Mouse (Mus musculus): ENCODE data around the gene Auh. TPM values are rescaled to one million over a fixed set of nuclear protein-coding genes. Genes with fewer than 3 reads are reported as not detected.

Auh gene
- total RNA-seq (2014; rRNA removed; ENCODE audit: low replicate concordance) (56.4 and 61.3 TPM in 2 replicates), polyA plus RNA-seq (2015; fragmentation: Nextera tagmentation; extraction: Ambion mirVana) (60.7 and 63.5 TPM in 2 replicates)

- H3K27ac ChIP-seq (ENCODE audit: low read depth): peak within 1 kb of the TSS; percentile 74
- peak within 1 kb of the TSS; percentile 65 for H3K4me2 ChIP-seq (ENCODE audit: low read depth, low read length)
- H3K9me3 ChIP-seq (replicated peaks; ENCODE audit: control insufficient read depth, low read length): no peaks in the 10 kb centered on the region
- H3K27me3 ChIP-seq (ENCODE audit: control insufficient read depth, insufficient read depth, low read length): no peaks in the 10 kb centered on the region
- H3K36me3 ChIP-seq (replicated peaks; ENCODE audit: control insufficient read depth, insufficient read depth, low read length): 0 out of 2 replicates have a peak, but pooled peaks cover 5% of the 10 kb centered on the region
- H3K4me1 ChIP-seq (ENCODE audit: control insufficient read depth, insufficient read depth): peaks cover 18% of the 10 kb centered on the region; the same call in 1 of the 2 replicates
- peak within 1 kb of the TSS; percentile 68 for H3K9ac ChIP-seq (replicated peaks; ENCODE audit: low read depth, low read length)
- WGBS: under 1% methylated on average over 63 of the region's 63 CpGs
- peak; percentile 99 for ATAC-seq (ENCODE audit: insufficient read depth, low read depth)
- peak; percentile 85 for DNase-seq (ENCODE audit: low spot score)
- TF ChIP-seq CTCF (IDR thresholded peaks at IDR 0.05; ENCODE audit: low read depth): no peak; the same call in 1 of the 2 replicates
- TF ChIP-seq EP300 (IDR thresholded peaks at IDR 0.05; ENCODE audit: low read depth): peak; percentile 44; the same call in 1 of the 2 replicates
- peak within 1 kb of the TSS; percentile 89 for H3K4me3 ChIP-seq (ENCODE audit: low read depth, low read length)
These were observed at the start of gene Auh for GRCm38 (mm10) chr13:52929209-52930171. Gene Auh (minus strand): TSS chr13:52929681.

GRCm38 (mm10) chr13:52978321-52978981 lies 49.0 kb upstream of the Auh start:
- DNase-seq (ENCODE audit: low spot score): peak; percentile 39
- Histone ChIP-seq H3K4me1 (ENCODE audit: control insufficient read depth, insufficient read depth) (peaks cover 35% of the 10 kb centered on the region), H3K9ac (replicated peaks; ENCODE audit: low read depth, low read length) (peak overlapping the region; percentile 83), H3K27me3 (ENCODE audit: control insufficient read depth, insufficient read depth, low read length) (no peaks in the 10 kb centered on the region), H3K36me3 (replicated peaks; ENCODE audit: control insufficient read depth, insufficient read depth, low read length) (no peaks in the 10 kb centered on the region), H3K4me2 (ENCODE audit: low read depth, low read length) (peak overlapping the region; percentile 94), H3K4me3 (ENCODE audit: low read depth, low read length) (peak overlapping the region; percentile 81), H3K9me3 (replicated peaks; ENCODE audit: control insufficient read depth, low read length) (no peaks in the 10 kb centered on the region), H3K27ac (ENCODE audit: low read depth) (peak overlapping the region; percentile 95)
- TF ChIP-seq CTCF (IDR thresholded peaks at IDR 0.05; ENCODE audit: low read depth) (no peak), EP300 (IDR thresholded peaks at IDR 0.05; ENCODE audit: low read depth) (no peak)
- ATAC-seq (ENCODE audit: insufficient read depth, low read depth): peak; percentile 5; the same call in 1 of the 2 replicates
- under 1% methylated on average over 50 of the region's 64 CpGs for WGBS

GRCm38 (mm10) chr13:52977757-52978156 lies 48.3 kb upstream of the Auh start:
- peak overlapping the region; percentile 81 for H3K4me3 ChIP-seq (ENCODE audit: low read depth, low read length)
- TF ChIP-seq EP300 (IDR thresholded peaks at IDR 0.05; ENCODE audit: low read depth) (no peak), CTCF (IDR thresholded peaks at IDR 0.05; ENCODE audit: low read depth) (no peak)
- 26% methylated on average over 4 of the region's 4 CpGs for WGBS
- H3K27ac ChIP-seq (ENCODE audit: low read depth): peak overlapping the region; percentile 95
- peak overlapping the region; percentile 94 for H3K4me2 ChIP-seq (ENCODE audit: low read depth, low read length)
- no peaks in the 10 kb centered on the region for H3K27me3 ChIP-seq (ENCODE audit: control insufficient read depth, insufficient read depth, low read length)
- DNase-seq (ENCODE audit: low spot score): no peak
- H3K9me3 ChIP-seq (replicated peaks; ENCODE audit: control insufficient read depth, low read length): no peaks in the 10 kb centered on the region
- peak overlapping the region; percentile 83 for H3K9ac ChIP-seq (replicated peaks; ENCODE audit: low read depth, low read length)
- no peaks in the 10 kb centered on the region for H3K36me3 ChIP-seq (replicated peaks; ENCODE audit: control insufficient read depth, insufficient read depth, low read length)
- peaks cover 41% of the 10 kb centered on the region for H3K4me1 ChIP-seq (ENCODE audit: control insufficient read depth, insufficient read depth)
- no peak for ATAC-seq (ENCODE audit: insufficient read depth, low read depth)

GRCm38 (mm10) chr13:52977221-52977609 lies 47.7 kb upstream of the Auh start:
- Histone ChIP-seq H3K4me3 (ENCODE audit: low read depth, low read length) (peak overlapping the region; percentile 81), H3K27me3 (ENCODE audit: control insufficient read depth, insufficient read depth, low read length) (no peaks in the 10 kb centered on the region), H3K27ac (ENCODE audit: low read depth) (peak overlapping the region; percentile 95; the same call in 1 of the 2 replicates), H3K4me1 (ENCODE audit: control insufficient read depth, insufficient read depth) (peaks cover 39% of the 10 kb centered on the region), H3K9me3 (replicated peaks; ENCODE audit: control insufficient read depth, low read length) (no peaks in the 10 kb centered on the region), H3K9ac (replicated peaks; ENCODE audit: low read depth, low read length) (peak overlapping the region; percentile 83; the same call in 1 of the 2 replicates), H3K4me2 (ENCODE audit: low read depth, low read length) (peak overlapping the region; percentile 94), H3K36me3 (replicated peaks; ENCODE audit: control insufficient read depth, insufficient read depth, low read length) (no peaks in the 10 kb centered on the region)
- ATAC-seq (ENCODE audit: insufficient read depth, low read depth) (no peak), DNase-seq (ENCODE audit: low spot score) (no peak)
- 57% methylated on average over 9 of the region's 9 CpGs for WGBS
- TF ChIP-seq EP300 (IDR thresholded peaks at IDR 0.05; ENCODE audit: low read depth) (no peak), CTCF (IDR thresholded peaks at IDR 0.05; ENCODE audit: low read depth) (no peak)

- 0 out of 2 replicates have a peak overlapping the region, but pooled peaks have one; percentile 4 for H3K4me3 ChIP-seq (ENCODE audit: low read depth, low read length)
- no peaks in the 10 kb centered on the region for H3K36me3 ChIP-seq (replicated peaks; ENCODE audit: control insufficient read depth, insufficient read depth, low read length)
- peak overlapping the region; percentile 66 for H3K27ac ChIP-seq (ENCODE audit: low read depth)
- DNase-seq (ENCODE audit: low spot score) (peak; percentile 26), ATAC-seq (ENCODE audit: insufficient read depth, low read depth) (no peak)
- no peaks in the 10 kb centered on the region for H3K27me3 ChIP-seq (ENCODE audit: control insufficient read depth, insufficient read depth, low read length)
- TF ChIP-seq CTCF (IDR thresholded peaks at IDR 0.05; ENCODE audit: low read depth): no peak
- no peak for TF ChIP-seq EP300 (IDR thresholded peaks at IDR 0.05; ENCODE audit: low read depth)
- no peaks in the 10 kb centered on the region for H3K9me3 ChIP-seq (replicated peaks; ENCODE audit: control insufficient read depth, low read length)
- peak overlapping the region; percentile 45 for H3K4me2 ChIP-seq (ENCODE audit: low read depth, low read length)
- peaks cover 36% of the 10 kb centered on the region for H3K4me1 ChIP-seq (ENCODE audit: control insufficient read depth, insufficient read depth)
- H3K9ac ChIP-seq (replicated peaks; ENCODE audit: low read depth, low read length): no peak overlapping the region
- 14% methylated on average over 16 of the region's 16 CpGs for WGBS
These were observed 47.2 kb upstream of the Auh start for GRCm38 (mm10) chr13:52976510-52977220.

Measured in heart, postnatal 0 days (tissue).